ENCODE assay signal across 21 mouse cellular contexts in the genomic region with DNA sequence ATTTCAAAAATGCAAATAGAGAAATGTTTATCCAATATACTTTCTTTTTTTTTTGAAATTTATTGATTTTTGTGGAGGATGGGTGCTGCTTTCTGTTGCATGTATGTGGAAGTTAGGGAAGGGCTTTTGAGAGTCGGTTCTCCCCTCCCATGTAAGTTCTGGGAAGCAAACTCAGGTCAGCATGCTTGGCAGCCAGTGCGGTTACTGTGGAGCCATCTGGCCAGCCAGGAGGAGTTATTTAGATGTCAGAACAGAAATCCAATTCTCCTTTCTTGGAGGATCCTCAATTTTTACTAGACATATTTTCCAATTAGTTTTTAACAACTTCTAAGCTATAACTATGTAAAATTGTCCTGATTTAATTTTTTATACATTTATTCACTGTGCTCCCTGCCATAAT. TPM values are rescaled to one million over a fixed set of nuclear protein-coding genes. Genes with fewer than 3 reads are reported as not detected.
DNase-seq lines count a peak whose midpoint lies in the region; ATAC-seq lines count a peak whose summit lies in the region.
"Had no signal": no experiment of that assay in that cellular context is flagged by ENCODE, and none has a peak within 500 bp of the region (broad histone marks: within the 10 kb centered on the region; RNA-seq: fewer than 3 reads in every experiment).

No protein-coding gene starts in this region.

- H3K4me1 ChIP-seq in heart, embryonic 11.5 days (ENCODE audit: control insufficient read depth, insufficient read depth, low read length), result 0 out of 2 replicates have a peak, but pooled peaks cover 3% of the 10 kb centered on the region
- H3K4me1 ChIP-seq in heart, embryonic 10.5 days, result no peaks in the 10 kb centered on the region; the same call in 1 of the 2 replicates
- H3K4me1 ChIP-seq: embryonic facial prominence, embryonic 10.5 days; neural tube, embryonic 13.5 days had no signal

- no peak overlapping the region for H3K27ac ChIP-seq in heart, embryonic 11.5 days (ENCODE audit: low read depth, low read length)
- H3K27ac ChIP-seq in heart, embryonic 10.5 days, result no peak overlapping the region
- H3K27ac ChIP-seq: embryonic facial prominence, embryonic 10.5 days; hindbrain, embryonic 14.5 days; neural tube, embryonic 13.5 days had no signal

- no peak overlapping the region for H3K4me2 ChIP-seq in heart, embryonic 11.5 days
- H3K4me2 ChIP-seq: hindbrain, embryonic 14.5 days; neural tube, embryonic 13.5 days had no signal

- H3K36me3 ChIP-seq in heart, embryonic 11.5 days (ENCODE audit: control insufficient read depth, insufficient read depth, low read length), result no peaks in the 10 kb centered on the region
- H3K36me3 ChIP-seq in heart, embryonic 10.5 days, result no peaks in the 10 kb centered on the region
- H3K36me3 ChIP-seq: embryonic facial prominence, embryonic 10.5 days; neural tube, embryonic 13.5 days had no signal

- no peak overlapping the region for H3K9ac ChIP-seq in heart, embryonic 11.5 days (ENCODE audit: low read depth, low read length)
- H3K9ac ChIP-seq: hindbrain, embryonic 14.5 days; neural tube, embryonic 13.5 days had no signal

- 73% methylated on average over 2 of the region's 2 CpGs for WGBS in heart, embryonic 11.5 days (ENCODE audit: insufficient replicate concordance)
- 79% methylated on average over 2 of the region's 2 CpGs for WGBS in heart, embryonic 10.5 days

- H3K9me3 ChIP-seq in heart, embryonic 11.5 days (replicated peaks; ENCODE audit: control insufficient read depth, low read length), result no peaks in the 10 kb centered on the region
- H3K9me3 ChIP-seq in heart, embryonic 10.5 days, result no peaks in the 10 kb centered on the region
- H3K9me3 ChIP-seq: embryonic facial prominence, embryonic 10.5 days; neural tube, embryonic 13.5 days had no signal

- ATAC-seq in frontal cortex, adult (ENCODE audit: low TSS enrichment), result 0 out of 2 replicates have a peak, but pooled peaks have one; percentile 58
- ATAC-seq in heart, embryonic 11.5 days (replicated peaks; ENCODE audit: insufficient number of reproducible peaks, low FRiP score, low TSS enrichment), result no peak
- ATAC-seq: intestine, postnatal 0 days had no signal

- no peaks in the 10 kb centered on the region for H3K27me3 ChIP-seq in heart, embryonic 11.5 days (ENCODE audit: control insufficient read depth, insufficient read depth, low read length)
- no peaks in the 10 kb centered on the region for H3K27me3 ChIP-seq in heart, embryonic 10.5 days (ENCODE audit: insufficient read depth, poor library complexity, severe bottlenecking)
- H3K27me3 ChIP-seq: neural tube, embryonic 13.5 days had no signal

- DNase-seq in frontal cortex, postnatal 36 days (ENCODE audit: low spot score in 2 of 2), result no peak
- peak; percentile 92 for DNase-seq in brain, adult 2 months (ENCODE audit: low read depth, low spot score)
- DNase-seq in cerebellum, adult 11 months, result peak; percentile 64
- peak; percentile 88 to 93 for DNase-seq in cerebellum, postnatal 14 days
- no peak for DNase-seq in heart, embryonic 10.5 days (ENCODE audit: low spot score)
- DNase-seq: adrenal gland, postnatal 14 days; gastrocnemius, postnatal 25 days; heart, postnatal 14 days; kidney, postnatal 10 days; lung, adult 18-20 months; lung, postnatal 36 days; thymus, postnatal 4 days had no signal

- no peak overlapping the region for H3K4me3 ChIP-seq in heart, embryonic 11.5 days (ENCODE audit: low read depth, low read length)
- H3K4me3 ChIP-seq in heart, embryonic 10.5 days, result no peak overlapping the region
- H3K4me3 ChIP-seq: embryonic facial prominence, embryonic 10.5 days; erythroblast, embryonic 14.5 days; neural tube, embryonic 13.5 days had no signal

RNA-seq across cellular contexts. Expression of a gene that starts 21.8 kb away (rescaled TPM):
- 1.9 and 2.3 TPM in 2 replicates for polyA plus RNA-seq in heart, embryonic 11.5 days (2014; fragmentation: Nextera tagmentation; extraction: Ambion mirVana)
- 0.65 and 1.4 TPM in 2 replicates for polyA plus RNA-seq in heart, embryonic 10.5 days (2016; fragmentation: Nextera tagmentation; extraction: Ambion mirVana)
- polyA plus RNA-seq: C2C12; erythroblast, embryonic 14.5 days; liver, adult 2 months had no signal

Comparison
In these comparisons a context has a peak if more than half of its experiments do, and no peak if none do; other contexts are left out.
1. DNase-seq: peak in brain, adult 2 months (single experiment), cerebellum, adult 11 months (single experiment) and cerebellum, postnatal 14 days (2 of 2); none in frontal cortex, postnatal 36 days (0 of 2) and heart, embryonic 10.5 days (single experiment).